Comparison of ENCODE assay signal across 12 mouse cellular contexts in the genomic region with DNA sequence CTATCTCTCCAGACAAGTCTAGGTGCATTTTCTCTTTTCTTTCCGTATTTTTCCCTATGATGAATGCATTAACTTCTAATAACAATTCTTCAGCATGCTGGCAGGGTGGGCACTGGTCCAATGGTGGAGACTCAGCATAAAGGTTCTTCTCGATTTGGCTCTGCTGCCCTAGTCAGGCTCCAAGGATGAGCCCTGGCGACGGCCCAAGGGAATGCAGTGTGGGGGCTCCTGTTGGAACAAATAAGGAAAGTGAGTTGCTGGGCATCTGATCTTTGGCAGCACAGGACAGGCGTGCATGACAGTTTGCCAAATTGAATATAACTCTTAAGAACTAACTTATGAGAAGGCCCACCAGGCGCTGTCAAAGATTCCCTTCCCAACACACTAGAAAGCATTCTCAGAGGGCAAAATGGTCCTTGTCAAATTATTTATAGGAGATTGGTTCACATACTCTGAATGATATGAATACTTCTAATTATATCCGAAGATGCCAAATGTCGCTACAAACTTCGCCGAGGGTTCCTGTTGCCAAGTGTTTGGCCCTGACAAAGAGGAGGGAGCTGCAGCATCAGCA. TPM values are rescaled to one million over a fixed set of nuclear protein-coding genes. Genes with fewer than 3 reads are reported as not detected.
A peak's percentile ranks its signal among the peaks of the same experiment; 100 is the strongest.
DNase-seq lines count a peak whose midpoint lies in the region; ATAC-seq and TF ChIP-seq lines count a peak whose summit lies in the region.
"Had no signal": no experiment of that assay in that cellular context is flagged by ENCODE, and none has a peak within 500 bp of the region (broad histone marks: within the 10 kb centered on the region; RNA-seq: fewer than 3 reads in every experiment).

Myh8 (plus strand) TSS at position 524 of the 574 bp plus-strand sequence.

- no peaks in the 10 kb centered on the region for H3K9me3 ChIP-seq in hindbrain, embryonic 16.5 days (ENCODE audit: control insufficient read depth, low read length)
- H3K9me3 ChIP-seq in hindbrain, embryonic 10.5 days: no peaks in the 10 kb centered on the region
- H3K9me3 ChIP-seq: embryonic facial prominence, embryonic 13.5 days; neural tube, embryonic 13.5 days had no signal

- no peak within 1 kb of the TSS for H3K4me3 ChIP-seq in cerebellum, adult 2 months (replicated peaks; ENCODE audit: insufficient read depth, low read depth, low read length)
- no peak within 1 kb of the TSS for H3K4me3 ChIP-seq in hindbrain, embryonic 16.5 days (ENCODE audit: low read length)
- H3K4me3 ChIP-seq in hindbrain, embryonic 10.5 days: no peak within 1 kb of the TSS
- H3K4me3 ChIP-seq: embryonic facial prominence, embryonic 13.5 days; neural tube, embryonic 13.5 days had no signal

- H3K27ac ChIP-seq in cerebellum, adult 2 months (ENCODE audit: insufficient read depth, low read length): no peak within 1 kb of the TSS
- H3K27ac ChIP-seq in hindbrain, embryonic 16.5 days (ENCODE audit: low read depth, low read length): no peak within 1 kb of the TSS
- no peak within 1 kb of the TSS for H3K27ac ChIP-seq in hindbrain, embryonic 10.5 days
- H3K27ac ChIP-seq: embryonic facial prominence, embryonic 13.5 days; neural tube, embryonic 13.5 days had no signal

- H3K9ac ChIP-seq in hindbrain, embryonic 16.5 days (ENCODE audit: low read depth, low read length): no peak within 1 kb of the TSS
- H3K9ac ChIP-seq: embryonic facial prominence, embryonic 13.5 days; neural tube, embryonic 13.5 days had no signal

- no peaks in the 10 kb centered on the region for H3K36me3 ChIP-seq in hindbrain, embryonic 16.5 days (ENCODE audit: control insufficient read depth, insufficient read depth, low read length)
- H3K36me3 ChIP-seq in hindbrain, embryonic 10.5 days: no peaks in the 10 kb centered on the region
- H3K36me3 ChIP-seq: embryonic facial prominence, embryonic 13.5 days; neural tube, embryonic 13.5 days had no signal

- ATAC-seq in hindbrain, embryonic 16.5 days: peak; percentile 50; the same call in 1 of the 2 replicates
- ATAC-seq: Patski had no signal

- WGBS in cerebellum, adult 2 months: 19% methylated on average over 10 of the region's 10 CpGs
- WGBS in hindbrain, embryonic 16.5 days: 57% methylated on average over 10 of the region's 10 CpGs
- 90% methylated on average over 10 of the region's 10 CpGs for WGBS in hindbrain, embryonic 10.5 days

- no peak for TF ChIP-seq POLR2A in cerebellum, adult 2 months (IDR thresholded peaks at IDR 0.05; ENCODE audit: borderline replicate concordance, insufficient read depth, low read length)

- no peak within 1 kb of the TSS for H3K4me2 ChIP-seq in hindbrain, embryonic 16.5 days (ENCODE audit: low read length)
- H3K4me2 ChIP-seq: embryonic facial prominence, embryonic 13.5 days; neural tube, embryonic 13.5 days had no signal

- H3K4me1 ChIP-seq in cerebellum, adult 2 months (ENCODE audit: control insufficient read depth, insufficient read depth, low read length): no peaks in the 10 kb centered on the region
- no peaks in the 10 kb centered on the region for H3K4me1 ChIP-seq in hindbrain, embryonic 16.5 days (ENCODE audit: control insufficient read depth, insufficient read depth, low read depth, low read length)
- H3K4me1 ChIP-seq in hindbrain, embryonic 10.5 days (replicated peaks): no peaks in the 10 kb centered on the region
- H3K4me1 ChIP-seq: embryonic facial prominence, embryonic 13.5 days had no signal

- no peak for TF ChIP-seq CTCF in cerebellum, adult 2 months (IDR thresholded peaks at IDR 0.05; ENCODE audit: borderline replicate concordance, insufficient read depth, low read depth, low read length)

- DNase-seq in cerebellum, adult 2 months: peak; percentile 17 to 28
- no peak for DNase-seq in cerebellum, adult 11-12 months
- no peak for DNase-seq in hindbrain, embryonic 10.5 days (ENCODE audit: low spot score)
- DNase-seq in testis, postnatal 10 days (ENCODE audit: low spot score): peak; percentile 74
- no peak for DNase-seq in testis, postnatal 14 days (ENCODE audit: low spot score)
- DNase-seq in kidney, postnatal 10 days: no peak
- no peak for DNase-seq in frontal cortex, postnatal 14 days (ENCODE audit: low spot score in 2 of 2)
- DNase-seq: kidney, adult 9 months had no signal

- H3K27me3 ChIP-seq in cerebellum, adult 2 months (ENCODE audit: control insufficient read depth, insufficient read depth, low read length): no peaks in the 10 kb centered on the region
- no peaks in the 10 kb centered on the region for H3K27me3 ChIP-seq in hindbrain, embryonic 16.5 days (replicated peaks; ENCODE audit: control insufficient read depth, insufficient read depth, low read length)
- no peaks in the 10 kb centered on the region for H3K27me3 ChIP-seq in hindbrain, embryonic 10.5 days (ENCODE audit: insufficient read depth, poor library complexity, severe bottlenecking)
- H3K27me3 ChIP-seq: embryonic facial prominence, embryonic 13.5 days; neural tube, embryonic 13.5 days had no signal

RNA-seq across cellular contexts. Expression of gene Myh8, which starts in this region (rescaled TPM):
- polyA plus RNA-seq in cerebellum, adult 2 months (2012; rRNA removed): 0.03 TPM in 2 replicates
- polyA plus RNA-seq in hindbrain, embryonic 16.5 days (2015; fragmentation: Nextera tagmentation; extraction: Ambion mirVana): 1.1 and 10.1 TPM in 2 replicates
- polyA plus RNA-seq in hindbrain, embryonic 10.5 days (2016; fragmentation: Nextera tagmentation; extraction: Ambion mirVana): 0.03 and 0.07 TPM in 2 replicates
- polyA plus RNA-seq: Patski had no signal

Comparison
In these comparisons a context has a peak if more than half of its experiments do, and no peak if none do; other contexts are left out.
1. Peak in DNase-seq in cerebellum, adult 2 months; RNA of the gene not detected or under 1 TPM.